Mouse (Mus musculus) C2C12 (cell line): ENCODE results near the gene Tbc1d9. TPM values are rescaled to one million over a fixed set of nuclear protein-coding genes. Genes with fewer than 3 reads are reported as not detected.

Source experiments
- H3K27me3 ChIP-seq: one replicate; pipeline ENCODE4 v1.6.1; 2011; ENCODE audit not compliant: control insufficient read depth, insufficient read depth, insufficient read length
- H3K36me3 ChIP-seq: one replicate; pipeline ENCODE4 v1.6.1; 2011; ENCODE audit not compliant: control insufficient read depth, insufficient read depth
- H3K4me3 ChIP-seq: one replicate; pipeline ENCODE4 v1.5.1; 2011; ENCODE audit warnings: mild to moderate bottlenecking, control low read depth; ENCODE audit not compliant: poor library complexity, insufficient read depth, severe bottlenecking
- H3K79me2 ChIP-seq: one replicate; pipeline ENCODE4 v1.6.1; 2011; ENCODE audit not compliant: control insufficient read depth, insufficient read depth
- H3K79me3 ChIP-seq: one replicate; pipeline ENCODE4 v1.6.1; 2011; ENCODE audit warnings: low read depth, control low read depth
- H3ac ChIP-seq: one replicate; pipeline ENCODE3; 2011; ENCODE audit warnings: low read depth; ENCODE audit not compliant: control insufficient read depth, insufficient read length
- CEBPB ChIP-seq: IDR thresholded peaks from one replicate; pipeline ENCODE4 v1.6.1; 2011; ENCODE audit warnings: low read depth, mild to moderate bottlenecking, control low read depth, moderate library complexity
- CTCF ChIP-seq: IDR thresholded peaks from one replicate; pipeline ENCODE4 v1.5.1; 2011; ENCODE audit not compliant: control insufficient read depth, insufficient read depth, insufficient read length
- FOSL1 ChIP-seq: IDR thresholded peaks from one replicate; pipeline ENCODE4 v1.8.0; 2011; ENCODE audit warnings: mild to moderate bottlenecking, low read length; ENCODE audit not compliant: poor library complexity, insufficient read depth, severe bottlenecking
- MAX ChIP-seq: IDR thresholded peaks from one replicate; pipeline ENCODE4 v1.6.1; 2011; ENCODE audit warnings: mild to moderate bottlenecking, control low read depth
- MYOD1 ChIP-seq: IDR thresholded peaks from one replicate; pipeline ENCODE4 v1.6.1; 2011; ENCODE audit warnings: low read depth; ENCODE audit not compliant: control insufficient read depth, insufficient read length
- MYOG ChIP-seq: IDR thresholded peaks from one replicate; pipeline ENCODE4 v1.6.1; 2011; ENCODE audit not compliant: control insufficient read depth, insufficient read length; ENCODE audit errors: extremely low read depth
- USF1 ChIP-seq: IDR thresholded peaks from one replicate; pipeline ENCODE4 v1.6.1; 2011; ENCODE audit warnings: low read depth, mild to moderate bottlenecking, control low read depth, moderate library complexity
- polyA plus RNA-seq: library from polyadenylated mRNA; unstranded; fragments of >200 nt; fragmentation: generic; extraction: Trizol; gene quantifications from one replicate; pipeline ENCODE4 v1.2.1, GENCODE M21; 2012; ENCODE audit warnings: missing spikeins

Tbc1d9 gene
- polyA plus RNA-seq, 1 experiment, result 0.55 TPM

DNA sequence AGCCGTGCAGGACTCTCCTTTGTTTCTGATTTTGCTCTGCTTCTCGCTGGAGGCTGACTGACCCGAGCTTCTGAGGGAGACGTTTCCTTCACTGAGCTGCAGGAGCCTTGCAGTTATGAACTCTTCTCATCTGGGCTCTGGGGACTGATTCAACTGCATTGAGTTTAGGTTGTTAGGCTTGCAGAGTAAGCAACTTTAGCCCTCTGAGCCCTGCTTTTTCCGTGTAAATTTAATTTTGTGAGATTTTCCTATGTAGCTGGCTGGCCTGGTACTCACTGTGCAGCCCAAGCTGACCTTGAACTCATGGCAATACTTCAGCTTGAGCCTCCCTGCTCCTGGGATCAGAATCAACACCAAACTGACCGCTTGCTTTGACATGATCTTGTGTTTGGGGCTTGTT, 5.7 kb downstream of the Tbc1d9 start:
- Histone ChIP-seq H3K27me3 (peaks cover 4% of the 10 kb centered on the region), H3K4me3 (no peak overlapping the region), H3K79me2 (no peaks in the 10 kb centered on the region), H3K79me3 (no peaks in the 10 kb centered on the region), H3K36me3 (no peaks in the 10 kb centered on the region), H3ac (no peak overlapping the region)
- TF ChIP-seq CEBPB, result no peak
- TF ChIP-seq USF1, result no peak
- TF ChIP-seq CTCF, result no peak
- no peak for TF ChIP-seq MAX
- no peak for TF ChIP-seq MYOG
- TF ChIP-seq FOSL1, result no peak
- no peak for TF ChIP-seq MYOD1

DNA sequence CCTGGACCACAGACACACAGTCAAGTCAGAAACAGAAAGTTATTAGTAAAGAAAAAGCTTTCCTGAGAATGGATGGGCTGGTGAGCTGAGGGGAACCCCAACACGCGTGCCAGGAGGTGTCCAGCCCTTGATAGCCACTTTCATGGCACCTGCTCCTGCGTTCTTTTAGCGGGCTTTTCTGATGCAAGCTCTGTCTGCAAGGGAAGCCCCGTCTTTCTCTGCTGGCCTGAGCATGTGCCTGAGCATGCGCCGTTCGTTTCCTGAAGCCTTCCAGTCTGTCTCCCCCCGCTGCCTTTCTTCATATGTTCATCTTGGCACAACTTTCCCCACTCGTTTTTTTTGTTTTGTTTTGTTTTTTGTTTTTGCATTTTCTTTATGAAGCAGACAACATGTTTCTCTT, 10.5 kb downstream of the Tbc1d9 start:
- no peak overlapping the region for H3K4me3 ChIP-seq
- H3K36me3 ChIP-seq, result no peaks in the 10 kb centered on the region
- TF ChIP-seq CTCF, result no peak
- TF ChIP-seq USF1, result no peak
- no peak for TF ChIP-seq MYOD1
- TF ChIP-seq FOSL1, result no peak
- TF ChIP-seq MAX, result no peak
- TF ChIP-seq MYOG, result no peak
- TF ChIP-seq CEBPB, result no peak
- no peaks in the 10 kb centered on the region for H3K79me2 ChIP-seq
- H3K79me3 ChIP-seq, result no peaks in the 10 kb centered on the region
- H3K27me3 ChIP-seq, result no peaks in the 10 kb centered on the region
- H3ac ChIP-seq, result no peak overlapping the region

DNA sequence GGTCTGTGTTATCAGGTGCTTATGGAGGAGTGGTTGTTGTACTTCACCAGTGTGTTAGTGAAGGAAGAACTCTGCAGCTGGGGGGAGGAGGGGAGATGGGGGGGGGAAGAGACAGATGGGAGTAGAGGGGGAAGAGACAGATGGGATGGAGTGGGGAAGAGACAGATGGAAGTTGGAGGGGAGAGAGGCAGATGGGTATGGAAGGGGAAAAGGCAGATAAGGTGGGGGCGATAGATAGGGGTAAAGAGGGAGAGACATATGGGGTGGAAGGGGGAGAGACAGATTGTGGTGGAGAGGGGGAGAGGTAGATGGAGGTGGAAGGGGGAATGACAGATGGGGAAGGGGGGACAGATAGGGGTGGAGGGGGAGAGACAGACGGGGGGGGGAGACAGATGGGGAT, 11.6 kb downstream of the Tbc1d9 start:
- H3K79me3 ChIP-seq, result no peaks in the 10 kb centered on the region
- H3ac ChIP-seq, result no peak overlapping the region
- H3K27me3 ChIP-seq, result no peaks in the 10 kb centered on the region
- TF ChIP-seq MAX (no peak), FOSL1 (no peak), MYOD1 (no peak), CTCF (no peak), USF1 (no peak), CEBPB (no peak), MYOG (no peak)
- H3K4me3 ChIP-seq, result no peak overlapping the region
- H3K36me3 ChIP-seq, result no peaks in the 10 kb centered on the region
- H3K79me2 ChIP-seq, result no peaks in the 10 kb centered on the region

DNA sequence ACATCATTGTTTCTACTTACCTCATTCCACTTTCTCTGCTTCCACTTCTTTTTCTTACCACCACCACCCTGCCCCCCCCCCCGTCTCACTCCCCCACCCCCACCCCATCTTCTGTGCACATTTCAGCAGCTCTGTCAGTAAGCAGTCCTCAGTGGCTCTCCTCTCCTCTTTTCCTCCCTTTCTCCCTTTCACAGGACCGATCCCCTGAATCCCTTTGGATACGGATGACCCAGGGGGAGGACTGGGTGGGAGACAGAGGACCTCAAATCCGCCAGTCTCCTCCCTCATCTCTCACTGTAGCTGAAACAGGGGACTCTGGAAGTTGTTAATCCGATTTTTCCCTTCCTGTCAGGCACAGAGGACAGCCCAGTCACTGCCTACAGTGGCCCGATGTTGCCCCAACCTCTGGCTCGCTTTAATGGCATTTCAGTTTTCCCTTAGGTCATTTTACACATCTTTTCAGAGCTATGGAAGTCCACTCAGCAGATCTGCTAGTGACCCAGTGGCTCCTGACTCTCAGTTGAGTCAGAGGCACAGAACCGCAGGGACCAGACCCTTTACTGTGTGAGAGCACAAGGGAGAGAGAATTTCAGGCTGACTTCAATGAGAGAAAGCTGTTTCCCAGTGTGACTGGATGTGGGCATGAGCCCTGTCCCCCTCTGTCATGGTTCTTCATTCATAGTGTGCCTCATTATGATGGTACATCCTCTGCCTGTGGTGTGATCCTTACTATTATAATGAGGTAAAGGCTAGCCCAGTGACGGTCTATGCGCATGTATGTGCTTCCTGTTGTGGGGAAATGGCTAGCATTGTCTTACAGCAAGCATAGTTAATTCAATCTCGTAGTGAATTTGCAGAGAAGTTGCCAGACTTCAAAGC, 12.4 kb downstream of the Tbc1d9 start:
- TF ChIP-seq CTCF (no peak), CEBPB (no peak), USF1 (no peak), MAX (no peak), FOSL1 (no peak), MYOG (no peak), MYOD1 (no peak)
- H3K79me2 ChIP-seq, result no peaks in the 10 kb centered on the region

DNA sequence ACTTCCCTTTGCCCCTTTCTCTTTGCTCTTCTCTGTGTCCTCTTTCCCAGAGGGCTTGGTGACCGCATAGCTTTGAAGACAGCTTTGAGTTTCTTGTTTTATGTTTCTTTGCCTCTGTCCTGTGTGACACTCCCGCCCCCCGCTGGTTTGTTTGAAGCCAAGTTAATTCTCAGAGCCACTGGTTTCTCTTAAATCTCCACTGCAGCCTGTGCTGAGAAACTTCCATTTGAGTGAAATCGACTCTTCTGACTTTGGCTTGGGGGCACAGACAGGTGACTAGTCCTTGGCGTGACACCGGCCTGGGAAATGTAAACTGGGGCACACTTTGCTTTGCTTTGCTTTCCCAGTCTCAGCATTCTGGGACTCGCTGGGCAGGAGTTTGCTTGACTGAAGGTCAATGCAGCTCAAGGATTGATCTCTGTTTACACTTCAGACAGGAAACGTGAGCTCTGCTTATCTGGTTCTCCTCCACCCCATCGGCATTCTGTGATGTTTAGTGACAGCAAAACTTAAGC, 13.1 kb downstream of the Tbc1d9 start:
- Histone ChIP-seq H3K27me3 (no peaks in the 10 kb centered on the region), H3K36me3 (no peaks in the 10 kb centered on the region), H3ac (no peak overlapping the region), H3K4me3 (no peak overlapping the region), H3K79me2 (no peaks in the 10 kb centered on the region), H3K79me3 (no peaks in the 10 kb centered on the region)
- no peak for TF ChIP-seq CEBPB
- no peak for TF ChIP-seq FOSL1
- no peak for TF ChIP-seq CTCF
- no peak for TF ChIP-seq MYOG
- TF ChIP-seq MAX, result no peak
- no peak for TF ChIP-seq USF1
- no peak for TF ChIP-seq MYOD1

More for the DNA sequence above, 12.4 kb downstream of the Tbc1d9 start:
- Histone ChIP-seq H3K4me3 (no peak overlapping the region), H3K27me3 (no peaks in the 10 kb centered on the region), H3ac (no peak overlapping the region), H3K79me3 (no peaks in the 10 kb centered on the region), H3K36me3 (no peaks in the 10 kb centered on the region)
